Mouse (Mus musculus): ENCODE measurements around the gene Zfp827. TPM values are rescaled to one million over a fixed set of nuclear protein-coding genes. Genes with fewer than 3 reads are reported as not detected.

Zfp827 gene
- total and polyA plus RNA-seq, 3 experiments = 3.1 to 19.3 (median 3.2) TPM

DNA sequence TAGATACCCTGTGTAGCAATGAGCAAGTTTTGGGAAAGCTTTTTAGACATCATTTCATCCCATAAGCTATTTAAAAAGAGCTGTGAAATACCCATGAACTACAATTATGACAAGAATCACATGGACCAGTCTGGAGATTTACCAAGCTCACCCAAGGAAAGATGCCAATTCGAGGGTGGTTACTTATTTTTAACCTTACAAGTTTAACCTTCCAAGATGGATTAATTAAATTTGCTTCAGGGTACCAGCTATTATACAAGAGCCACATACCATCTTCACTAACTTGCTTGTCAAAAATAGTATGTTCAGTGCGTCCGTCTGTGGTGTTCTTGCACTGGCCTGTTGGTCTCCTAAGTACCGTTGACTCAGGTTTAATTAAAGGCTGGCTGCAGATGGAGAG is 123.4 kb downstream of the Zfp827 start:
- H3K9me3 ChIP-seq (replicated peaks) = no peaks in the 10 kb centered on the region
- no peak overlapping the region for H3K4me3 ChIP-seq (ENCODE audit: low read depth, low read length)
- no peaks in the 10 kb centered on the region for H3K4me1 ChIP-seq (ENCODE audit: insufficient read depth, low read depth, low read length)
- TF ChIP-seq GATA2 (IDR thresholded peaks at IDR 0.05; ENCODE audit: borderline replicate concordance, low read depth, low read length) = no peak
- no peak for TF ChIP-seq GATA1 (IDR thresholded peaks at IDR 0.05; ENCODE audit: borderline replicate concordance, low read length)
- no peak for TF ChIP-seq CTCF (IDR thresholded peaks at IDR 0.05; ENCODE audit: low read depth, low read length)
- TF ChIP-seq TAL1 (conservative IDR thresholded peaks at IDR 0.05; ENCODE audit: low read depth, low read length) = no peak
- TF ChIP-seq POLR2AphosphoS5 (IDR thresholded peaks at IDR 0.05; ENCODE audit: insufficient replicate concordance, low read depth, low read length) = no peak
- ATAC-seq (ENCODE audit: extremely low read depth, insufficient number of reproducible peaks, low FRiP score, poor library complexity, severe bottlenecking) (no peak), DNase-seq (ENCODE audit: low spot score) (no peak)
- H3K27me3 ChIP-seq (ENCODE audit: insufficient read depth, low read length) = no peaks in the 10 kb centered on the region
- peaks cover 68% of the 10 kb centered on the region for H3K36me3 ChIP-seq (replicated peaks)

DNA sequence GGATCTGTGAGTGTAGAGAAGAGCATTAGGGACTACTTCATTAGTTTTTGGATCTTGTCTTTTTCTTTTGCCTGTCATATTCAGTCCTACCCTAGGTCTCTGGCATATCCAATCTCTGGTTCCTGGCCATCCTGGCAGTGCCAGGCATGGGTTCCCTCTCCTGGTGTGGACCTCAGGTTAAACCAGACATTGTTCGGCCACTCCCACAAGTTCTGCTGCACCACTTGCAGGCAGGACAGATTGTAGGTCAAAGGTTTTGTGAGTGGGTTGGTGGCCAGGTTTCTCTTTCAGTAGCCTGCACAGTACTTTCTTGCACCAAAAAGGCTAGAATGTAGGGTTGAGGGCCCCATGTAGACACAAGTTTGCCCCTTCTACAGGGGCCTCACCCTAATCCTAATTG is 125.0 kb downstream of the Zfp827 start:
- TF ChIP-seq GATA1 (IDR thresholded peaks at IDR 0.05; ENCODE audit: borderline replicate concordance, low read length) = no peak
- no peak for TF ChIP-seq CTCF (IDR thresholded peaks at IDR 0.05; ENCODE audit: low read depth, low read length)
- TF ChIP-seq TAL1 (conservative IDR thresholded peaks at IDR 0.05; ENCODE audit: low read depth, low read length) = no peak
- no peak for TF ChIP-seq GATA2 (IDR thresholded peaks at IDR 0.05; ENCODE audit: borderline replicate concordance, low read depth, low read length)
- TF ChIP-seq POLR2AphosphoS5 (IDR thresholded peaks at IDR 0.05; ENCODE audit: insufficient replicate concordance, low read depth, low read length) = no peak
- Histone ChIP-seq H3K4me3 (ENCODE audit: low read depth, low read length) (no peak overlapping the region), H3K36me3 (replicated peaks) (peaks cover 67% of the 10 kb centered on the region), H3K9me3 (replicated peaks) (no peaks in the 10 kb centered on the region), H3K27me3 (ENCODE audit: insufficient read depth, low read length) (no peaks in the 10 kb centered on the region), H3K4me1 (ENCODE audit: insufficient read depth, low read depth, low read length) (no peaks in the 10 kb centered on the region)
- ATAC-seq (ENCODE audit: extremely low read depth, insufficient number of reproducible peaks, low FRiP score, poor library complexity, severe bottlenecking) (no peak), DNase-seq (ENCODE audit: low spot score) (no peak)

DNA sequence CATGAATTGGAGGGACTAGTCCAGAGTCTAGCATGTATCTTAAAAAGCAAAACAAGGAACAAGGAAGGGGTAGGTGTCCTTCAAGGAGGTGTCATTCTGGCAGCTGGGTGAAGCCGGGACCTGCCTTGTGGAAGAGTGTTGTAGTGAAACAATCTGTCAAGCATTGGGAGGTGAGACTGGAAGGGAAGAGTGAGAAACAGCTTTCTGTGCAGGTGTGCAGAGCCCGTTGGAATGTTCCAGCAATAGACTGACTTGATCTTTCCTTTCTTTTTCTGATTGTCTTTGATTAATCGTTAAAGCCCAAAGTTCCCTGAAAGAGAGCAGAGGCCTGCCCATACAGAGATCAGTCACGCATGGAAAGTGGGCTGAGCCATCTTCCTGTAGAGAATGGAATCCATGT is 125.4 kb downstream of the Zfp827 start:
- ATAC-seq (ENCODE audit: extremely low read depth, insufficient number of reproducible peaks, low FRiP score, poor library complexity, severe bottlenecking) = no peak
- no peaks in the 10 kb centered on the region for H3K9me3 ChIP-seq (replicated peaks)
- TF ChIP-seq TAL1 (conservative IDR thresholded peaks at IDR 0.05; ENCODE audit: low read depth, low read length) (no peak), GATA2 (IDR thresholded peaks at IDR 0.05; ENCODE audit: borderline replicate concordance, low read depth, low read length) (no peak), POLR2AphosphoS5 (IDR thresholded peaks at IDR 0.05; ENCODE audit: insufficient replicate concordance, low read depth, low read length) (no peak), GATA1 (IDR thresholded peaks at IDR 0.05; ENCODE audit: borderline replicate concordance, low read length) (no peak), CTCF (IDR thresholded peaks at IDR 0.05; ENCODE audit: low read depth, low read length) (no peak)

DNA sequence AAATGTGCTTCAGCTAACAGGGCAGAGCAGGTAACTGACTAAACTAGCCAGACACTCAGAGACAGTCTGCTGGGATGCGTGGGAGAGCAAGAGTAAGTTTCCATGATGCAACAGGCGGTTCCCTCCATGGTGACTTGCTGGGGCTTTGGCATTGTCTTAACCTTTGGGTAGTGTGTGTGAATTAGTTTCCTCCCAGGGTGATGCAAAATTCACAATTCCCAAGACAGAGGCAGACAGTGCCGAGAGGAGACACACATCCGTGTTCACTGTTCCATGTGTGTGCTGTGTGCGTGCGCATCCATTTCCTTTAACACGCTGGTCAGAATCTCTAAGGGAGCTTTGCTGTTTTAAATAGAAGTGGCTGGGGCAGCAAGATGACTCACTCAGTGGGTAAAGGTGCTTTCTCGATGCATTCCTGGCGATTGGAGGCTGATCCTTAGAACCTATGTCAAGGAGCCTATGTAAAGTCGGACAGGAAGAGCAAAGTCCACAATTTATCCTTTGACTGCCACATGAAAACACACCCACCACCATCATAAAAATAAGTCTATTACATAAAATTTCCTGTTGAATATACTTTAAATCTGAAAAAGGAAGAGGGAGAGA is 127.4 kb downstream of the Zfp827 start:
- no peaks in the 10 kb centered on the region for H3K9me3 ChIP-seq (replicated peaks)
- no peaks in the 10 kb centered on the region for H3K27me3 ChIP-seq (ENCODE audit: insufficient read depth, low read length)
- no peak for TF ChIP-seq POLR2AphosphoS5 (IDR thresholded peaks at IDR 0.05; ENCODE audit: insufficient replicate concordance, low read depth, low read length)
- peaks cover 71% of the 10 kb centered on the region for H3K36me3 ChIP-seq (replicated peaks)
- DNase-seq (ENCODE audit: low spot score) (no peak), ATAC-seq (ENCODE audit: extremely low read depth, insufficient number of reproducible peaks, low FRiP score, poor library complexity, severe bottlenecking) (no peak)
- H3K4me1 ChIP-seq (ENCODE audit: insufficient read depth, low read depth, low read length) = no peaks in the 10 kb centered on the region
- no peak overlapping the region for H3K4me3 ChIP-seq (ENCODE audit: low read depth, low read length)

More for the DNA sequence above, 125.4 kb downstream of the Zfp827 start:
- Histone ChIP-seq H3K36me3 (replicated peaks) (peaks cover 71% of the 10 kb centered on the region), H3K4me1 (ENCODE audit: insufficient read depth, low read depth, low read length) (no peaks in the 10 kb centered on the region), H3K27me3 (ENCODE audit: insufficient read depth, low read length) (no peaks in the 10 kb centered on the region), H3K4me3 (ENCODE audit: low read depth, low read length) (no peak overlapping the region)
- DNase-seq (ENCODE audit: low spot score) = no peak

DNA sequence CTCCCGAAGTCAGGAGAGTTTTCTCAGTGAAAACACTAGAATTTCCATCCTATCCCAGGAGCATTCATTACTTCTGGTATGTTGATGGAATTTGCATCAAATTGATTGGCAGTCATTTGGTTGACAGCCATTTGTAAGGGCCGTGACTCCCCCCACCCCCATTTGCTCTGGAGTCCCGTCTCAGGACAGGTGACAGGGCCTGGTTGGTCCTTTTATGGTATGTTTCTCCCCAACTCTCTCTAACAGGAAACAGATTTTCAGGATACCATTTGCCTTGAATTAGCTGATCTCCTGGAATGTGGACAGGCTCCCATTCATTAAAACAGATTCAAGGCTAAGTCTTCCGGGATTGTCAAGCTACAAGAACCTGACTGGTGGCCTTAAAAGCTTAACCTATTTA is 129.1 kb downstream of the Zfp827 start:
- no peaks in the 10 kb centered on the region for H3K9me3 ChIP-seq (replicated peaks)
- H3K27me3 ChIP-seq (ENCODE audit: insufficient read depth, low read length) = no peaks in the 10 kb centered on the region
- H3K4me3 ChIP-seq (ENCODE audit: low read depth, low read length) = no peak overlapping the region
- no peaks in the 10 kb centered on the region for H3K4me1 ChIP-seq (ENCODE audit: insufficient read depth, low read depth, low read length)
- no peak for DNase-seq (ENCODE audit: low spot score)
- no peak for ATAC-seq (ENCODE audit: extremely low read depth, insufficient number of reproducible peaks, low FRiP score, poor library complexity, severe bottlenecking)
- peaks cover 73% of the 10 kb centered on the region for H3K36me3 ChIP-seq (replicated peaks)
- TF ChIP-seq GATA2 (IDR thresholded peaks at IDR 0.05; ENCODE audit: borderline replicate concordance, low read depth, low read length) = no peak
- TF ChIP-seq GATA1 (IDR thresholded peaks at IDR 0.05; ENCODE audit: borderline replicate concordance, low read length) = no peak
- no peak for TF ChIP-seq POLR2AphosphoS5 (IDR thresholded peaks at IDR 0.05; ENCODE audit: insufficient replicate concordance, low read depth, low read length)
- no peak for TF ChIP-seq CTCF (IDR thresholded peaks at IDR 0.05; ENCODE audit: low read depth, low read length)
- TF ChIP-seq TAL1 (conservative IDR thresholded peaks at IDR 0.05; ENCODE audit: low read depth, low read length) = no peak

DNA sequence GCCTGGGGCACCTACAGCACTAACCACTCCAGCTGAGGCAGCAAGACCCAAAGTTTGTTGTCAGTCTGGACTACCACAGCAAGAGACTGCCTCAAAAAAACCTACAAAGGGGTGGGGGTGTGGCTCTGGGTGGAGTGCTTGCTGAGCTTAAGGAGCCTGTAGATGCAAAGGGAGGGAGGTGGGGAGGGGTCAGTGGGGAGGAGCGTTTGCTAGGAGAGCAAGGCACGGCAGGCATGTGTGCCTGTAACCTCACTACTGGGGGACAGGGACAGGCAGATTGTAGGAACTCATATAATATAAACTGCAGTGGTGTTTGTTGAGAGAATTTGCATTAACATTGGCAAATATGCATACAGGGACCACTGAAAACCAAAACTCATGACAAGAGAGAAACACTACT is 130.1 kb downstream of the Zfp827 start:
- DNase-seq (ENCODE audit: low spot score) (no peak), ATAC-seq (ENCODE audit: extremely low read depth, insufficient number of reproducible peaks, low FRiP score, poor library complexity, severe bottlenecking) (no peak)

More for the DNA sequence above, 130.1 kb downstream of the Zfp827 start:
- TF ChIP-seq GATA2 (IDR thresholded peaks at IDR 0.05; ENCODE audit: borderline replicate concordance, low read depth, low read length) (no peak), TAL1 (conservative IDR thresholded peaks at IDR 0.05; ENCODE audit: low read depth, low read length) (no peak), POLR2AphosphoS5 (IDR thresholded peaks at IDR 0.05; ENCODE audit: insufficient replicate concordance, low read depth, low read length) (no peak)
- Histone ChIP-seq H3K36me3 (replicated peaks) (peaks cover 69% of the 10 kb centered on the region), H3K9me3 (replicated peaks) (no peaks in the 10 kb centered on the region), H3K4me1 (ENCODE audit: insufficient read depth, low read depth, low read length) (no peaks in the 10 kb centered on the region), H3K4me3 (ENCODE audit: low read depth, low read length) (no peak overlapping the region), H3K27me3 (ENCODE audit: insufficient read depth, low read length) (no peaks in the 10 kb centered on the region)

Data from G1E (cell line).